Mouse (Mus musculus) forelimb bud, embryonic 11.5 days (tissue): ENCODE results near the gene Arhgef2.

Source experiments
- DNase-seq: peaks from one replicate; pipeline ENCODE4 v3.0.0-alpha.2; 2012; ENCODE audit warnings: low read depth, low spot score

Arhgef2 gene

DNA sequence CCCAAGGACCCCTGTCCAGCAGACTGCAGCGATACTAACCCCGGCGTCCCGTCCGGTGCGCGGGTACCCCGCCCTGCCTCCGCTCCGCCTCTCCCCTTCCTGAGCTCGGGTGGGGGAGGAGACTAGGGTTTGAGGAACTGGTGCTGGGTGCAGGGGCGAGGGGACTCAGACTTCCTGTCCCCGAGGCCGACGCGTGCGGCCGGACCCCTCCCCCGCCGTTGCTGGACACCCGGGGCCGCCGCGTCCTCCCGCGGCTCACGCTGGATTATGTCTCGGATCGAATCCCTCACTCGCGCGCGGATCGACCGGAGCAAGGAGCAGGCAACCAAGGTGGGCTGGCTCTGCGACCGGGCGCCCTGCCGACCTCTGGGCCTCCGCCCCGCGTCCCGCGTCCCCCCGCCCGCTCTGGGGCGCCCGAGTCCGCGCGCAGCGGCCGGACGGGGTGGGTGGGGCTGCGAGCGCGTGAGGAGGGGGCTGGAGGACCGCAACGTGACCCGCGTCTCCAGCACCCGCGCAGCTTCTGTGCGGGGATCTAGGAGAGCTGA lies 15.3 kb downstream of the Arhgef2 start:
- peak; percentile 73 for DNase-seq

DNA sequence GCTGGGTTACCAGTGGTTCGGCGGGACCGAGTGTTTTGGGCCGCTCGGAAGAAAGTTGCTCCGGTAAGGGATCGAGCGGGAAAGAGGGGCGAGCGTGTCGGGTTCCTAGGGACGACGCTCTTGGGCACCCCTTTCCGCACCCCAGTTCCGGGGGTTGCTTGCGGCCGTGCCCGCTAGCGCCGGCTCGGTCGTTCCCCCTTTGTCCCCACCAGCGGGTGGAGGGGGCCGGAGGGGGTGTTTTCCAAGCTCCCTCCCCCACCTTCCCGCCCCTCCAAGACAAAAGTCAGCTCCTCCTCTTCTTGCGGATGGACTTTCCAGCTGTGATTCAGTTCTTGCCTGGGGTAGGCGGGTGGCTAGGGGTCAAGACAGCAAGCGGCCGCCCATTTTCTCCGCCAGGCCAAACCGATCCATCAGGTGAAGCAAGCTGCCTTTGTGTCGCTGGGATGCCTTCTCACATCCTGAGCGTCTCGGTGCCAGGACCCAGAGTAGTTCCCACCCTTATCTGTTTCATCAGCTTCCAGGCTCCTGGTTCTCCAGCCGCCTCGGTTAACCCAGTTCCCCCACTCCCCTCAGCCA lies 15.9 kb downstream of the Arhgef2 start:
- DNase-seq: peak; percentile 59

DNA sequence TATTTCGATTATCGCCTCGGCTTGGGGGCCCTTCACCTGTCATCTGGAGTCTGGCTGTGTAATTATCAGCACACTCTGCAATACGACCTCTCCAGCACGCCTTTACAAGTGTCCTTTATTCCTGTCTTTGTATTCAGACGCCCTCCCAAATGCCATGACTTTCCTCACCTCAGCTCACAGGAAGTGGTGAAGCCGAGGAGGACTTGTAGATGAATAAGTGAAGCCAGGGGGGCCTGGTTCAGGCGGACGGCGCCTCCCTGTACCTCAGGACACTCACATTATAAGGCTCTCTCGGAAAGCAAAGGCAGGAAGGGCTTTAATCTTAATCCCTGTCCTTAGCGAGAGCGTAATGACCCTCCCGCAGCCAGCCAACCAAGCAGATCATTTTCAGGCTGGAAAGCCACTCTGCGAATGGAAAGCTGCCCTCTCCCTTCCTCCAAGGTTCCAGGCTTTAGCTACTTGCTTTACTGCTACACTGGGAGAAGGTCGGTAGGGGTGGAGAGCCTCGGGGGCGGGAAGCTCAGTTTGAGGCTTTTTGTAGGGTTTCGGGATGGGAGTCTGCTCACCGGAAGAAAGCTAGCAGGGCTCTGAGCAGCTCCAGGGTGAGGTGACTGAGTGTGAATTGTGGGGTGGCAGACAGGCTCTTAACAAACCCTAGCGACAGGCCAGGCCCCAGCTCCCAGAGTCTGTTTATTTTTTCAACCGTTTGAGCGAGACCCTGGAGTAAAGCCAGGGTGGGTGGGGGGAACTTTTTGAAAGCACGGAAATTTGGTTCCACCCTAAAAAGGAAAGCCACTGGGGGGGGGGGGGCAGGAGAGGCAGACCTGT lies 16.6 kb downstream of the Arhgef2 start:
- DNase-seq: peak; percentile 32

DNA sequence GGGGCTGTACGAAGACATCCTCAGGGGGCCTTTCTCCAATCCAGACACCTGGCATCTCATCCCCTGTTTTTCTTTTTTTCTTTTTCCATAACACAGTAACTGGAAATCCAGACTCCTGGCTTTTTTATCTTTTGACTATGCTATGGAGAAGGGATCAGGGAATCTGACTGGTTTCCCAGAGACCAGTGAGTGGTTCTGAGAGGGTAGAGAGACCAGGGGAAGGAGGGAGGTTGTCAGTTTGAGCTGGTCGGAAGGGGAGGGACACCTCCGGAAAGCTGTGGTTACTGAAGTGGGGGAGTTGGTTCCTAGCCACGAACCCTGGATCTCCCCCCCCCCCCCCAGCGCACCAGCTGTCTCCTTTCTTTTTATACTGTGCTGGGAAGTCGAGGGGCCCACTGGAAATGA lies 17.2 kb downstream of the Arhgef2 start:
- DNase-seq: no peak

DNA sequence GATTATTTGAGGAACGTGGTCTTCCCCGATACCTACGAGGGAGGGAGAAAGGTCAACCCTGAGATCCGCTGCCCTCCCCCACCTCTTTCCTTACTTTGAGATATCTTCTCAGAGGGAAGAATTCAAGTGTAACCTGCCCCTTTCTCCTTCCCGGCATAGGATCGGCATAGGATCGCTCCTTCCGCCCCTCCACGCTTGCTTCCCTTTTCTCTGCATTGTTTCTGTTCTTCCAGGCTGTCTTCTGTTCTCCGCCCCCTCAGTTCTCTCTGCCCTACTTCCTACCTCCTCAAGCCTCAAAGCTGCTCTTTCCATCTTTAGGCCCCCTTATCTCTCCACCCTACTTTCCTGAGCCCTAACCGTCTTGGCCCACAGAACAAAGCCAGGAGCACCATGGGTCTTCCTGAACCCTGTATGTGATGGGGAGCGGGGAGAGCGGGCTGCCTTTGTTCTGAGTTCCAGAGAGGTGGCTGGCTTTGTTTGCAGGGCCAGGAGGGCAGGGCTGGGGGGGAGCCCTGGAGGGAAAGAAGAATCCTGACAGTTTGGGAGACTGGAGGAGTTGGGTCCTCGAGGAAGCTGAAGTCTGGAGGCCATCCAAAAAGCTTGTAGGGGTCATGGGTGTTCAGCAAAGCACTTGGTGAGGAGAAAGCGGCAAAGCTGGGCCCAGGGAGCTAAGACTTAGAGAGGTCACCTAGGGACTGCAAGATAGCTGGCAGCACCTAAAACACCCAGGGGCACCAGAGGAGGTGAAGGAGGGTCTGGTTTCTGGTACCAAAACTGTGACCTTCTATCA lies 17.8 kb downstream of the Arhgef2 start:
- DNase-seq: no peak

DNA sequence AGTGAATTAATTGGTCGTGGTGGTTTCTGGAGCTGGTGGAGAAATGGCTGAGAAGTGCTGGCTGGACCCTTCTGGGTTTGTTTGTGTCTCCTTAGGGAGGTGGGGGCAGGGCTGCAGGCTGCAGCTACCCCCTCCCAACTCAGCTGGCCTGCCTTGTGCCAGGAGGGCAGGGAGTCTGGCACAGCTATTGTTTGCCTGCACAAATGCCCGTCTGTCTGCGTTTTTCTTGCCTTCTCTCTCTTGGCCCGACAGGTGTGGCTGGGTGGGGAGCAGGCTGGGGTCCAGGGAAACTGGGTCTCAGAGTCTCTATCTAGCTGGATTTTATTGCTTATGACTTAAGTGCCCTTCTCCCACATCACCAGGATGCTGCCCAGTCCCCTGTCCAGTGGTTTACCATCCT lies 18.6 kb downstream of the Arhgef2 start:
- no peak for DNase-seq

DNA sequence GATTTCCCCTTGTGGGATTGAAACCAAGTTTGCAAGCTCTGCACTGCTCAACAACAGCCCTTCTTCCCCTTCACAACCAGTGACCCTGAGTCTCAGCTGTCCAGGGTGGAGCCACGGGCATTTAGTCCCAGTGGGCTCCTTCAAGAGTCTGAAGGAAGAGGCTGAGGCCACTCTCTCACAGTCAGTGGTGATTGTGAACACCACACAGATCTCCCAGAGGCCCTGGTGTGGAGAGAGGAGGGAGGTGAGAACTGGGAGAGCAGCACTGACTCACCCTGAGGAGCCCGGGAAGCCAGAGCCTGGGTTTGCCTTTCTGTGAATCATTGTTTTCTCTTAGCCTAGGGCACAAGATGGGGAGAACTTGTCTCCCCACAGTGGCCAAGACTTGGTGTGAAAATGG lies 19.2 kb downstream of the Arhgef2 start:
- no peak for DNase-seq

DNA sequence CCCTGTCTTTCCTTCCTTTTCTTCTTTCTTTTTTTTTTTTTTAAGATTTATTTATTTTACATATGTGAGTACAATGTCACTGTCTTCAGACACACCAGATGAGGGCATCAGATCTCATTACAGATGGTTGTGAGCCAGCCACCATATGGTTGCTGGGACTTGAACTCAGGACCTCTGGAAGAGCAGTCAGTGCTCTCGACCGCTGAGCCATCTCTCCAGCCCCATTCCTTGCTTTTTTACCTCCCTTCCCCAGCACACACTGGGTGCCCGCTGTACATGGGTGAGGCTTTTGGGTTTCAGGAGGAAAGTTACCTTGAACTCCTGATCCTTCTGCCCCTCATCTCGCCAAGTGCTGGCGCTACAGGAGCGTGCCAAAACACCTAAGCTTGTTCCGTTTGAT lies 19.8 kb downstream of the Arhgef2 start:
- DNase-seq: no peak

DNA sequence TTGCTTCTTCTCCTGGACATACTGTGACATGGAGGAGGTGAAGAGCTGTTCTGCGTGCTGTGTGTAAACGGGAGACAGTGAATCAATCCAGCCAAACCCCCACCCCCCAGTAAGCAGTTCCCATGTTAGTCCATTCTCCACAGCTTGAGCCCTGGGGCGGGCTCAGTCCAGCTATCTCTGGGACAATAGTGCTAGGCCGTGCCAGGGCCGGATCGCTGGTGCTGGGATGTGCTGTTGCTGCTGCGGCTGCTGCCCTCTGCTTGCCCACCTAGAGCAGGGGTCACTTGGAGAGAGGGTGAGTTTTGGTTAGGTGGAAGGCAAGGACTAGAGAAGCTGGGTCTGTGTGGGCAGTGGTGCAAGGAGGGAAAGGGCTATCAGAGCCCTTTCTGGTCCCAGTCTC lies 20.6 kb downstream of the Arhgef2 start:
- DNase-seq: no peak

DNA sequence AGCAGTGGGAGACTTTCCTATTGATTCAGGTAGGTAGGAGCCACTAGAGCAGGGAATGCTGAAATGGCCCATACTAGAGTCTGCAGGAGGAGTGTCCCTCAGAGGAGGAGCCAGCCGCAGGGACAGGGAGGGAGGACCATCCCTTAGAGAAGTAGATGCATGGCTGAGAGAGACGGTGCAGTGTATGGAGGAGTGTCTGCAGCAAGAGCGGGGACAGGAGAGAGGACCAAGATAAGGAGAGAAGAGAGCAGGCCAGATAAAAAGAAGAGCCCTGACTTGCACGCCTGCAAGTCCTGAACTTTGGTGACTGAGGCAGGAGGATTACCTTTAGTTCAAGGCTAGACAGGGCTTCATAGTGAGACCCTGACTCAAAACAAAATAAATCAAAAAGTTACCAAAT lies 21.3 kb downstream of the Arhgef2 start:
- no peak for DNase-seq

DNA sequence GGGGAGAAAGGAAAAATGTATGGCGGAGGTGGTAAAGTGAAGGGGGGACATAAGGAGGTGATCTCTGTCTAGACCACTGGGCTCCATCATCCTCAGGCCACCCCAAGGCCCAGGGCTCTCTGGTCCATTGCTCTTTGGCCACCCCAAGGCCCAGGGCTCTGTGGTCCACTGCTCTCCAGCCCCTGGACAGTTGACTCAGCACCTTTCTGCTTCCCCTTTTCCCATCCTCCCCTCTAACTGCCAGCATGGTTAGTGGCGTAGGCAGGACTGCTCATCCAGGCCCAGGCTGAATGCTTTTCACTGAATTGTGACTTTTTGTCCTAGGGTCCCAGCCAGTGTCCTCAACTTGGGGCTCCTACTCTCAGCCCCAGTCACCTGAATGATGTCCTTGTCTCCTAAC lies 21.8 kb downstream of the Arhgef2 start:
- no peak for DNase-seq

DNA sequence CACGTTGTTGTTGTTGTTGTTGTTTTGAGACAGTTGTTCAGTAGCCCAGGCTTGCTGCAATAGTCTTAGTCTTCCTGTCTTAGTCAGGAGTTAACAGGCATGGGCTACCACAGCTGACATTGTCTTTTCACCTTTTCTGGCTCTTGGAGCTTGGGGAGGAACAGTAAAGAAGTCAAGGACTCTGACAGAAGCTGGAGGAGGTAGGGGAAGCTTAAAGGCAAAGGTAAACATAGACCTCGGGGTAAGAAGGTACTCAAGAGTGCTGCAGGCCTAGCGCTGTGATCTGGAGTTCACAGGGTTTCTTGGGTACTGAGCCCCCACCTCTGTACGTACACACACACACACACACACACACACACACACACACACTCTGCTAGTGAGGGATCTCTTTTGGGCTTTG lies 23.0 kb downstream of the Arhgef2 start:
- no peak for DNase-seq

DNA sequence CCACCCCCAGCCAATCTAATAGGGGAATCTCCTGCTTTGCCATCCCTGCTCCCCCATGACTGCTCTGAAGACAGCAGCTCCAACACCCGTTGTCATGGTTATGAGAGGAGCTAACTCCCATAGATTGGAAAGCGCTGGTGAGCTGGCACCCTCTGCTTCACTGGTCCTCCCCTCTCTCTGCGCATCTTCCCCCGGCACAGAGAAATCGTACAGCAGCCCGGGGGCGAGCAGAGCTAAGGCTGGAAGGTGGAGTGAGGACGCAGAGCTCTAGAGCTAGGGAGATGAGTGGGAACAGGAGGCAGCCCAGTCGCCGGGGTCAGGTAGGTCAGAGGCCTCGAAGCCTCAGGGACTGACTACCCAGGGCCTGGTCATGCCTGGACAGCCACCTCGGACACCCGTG lies 23.5 kb downstream of the Arhgef2 start:
- no peak for DNase-seq

DNA sequence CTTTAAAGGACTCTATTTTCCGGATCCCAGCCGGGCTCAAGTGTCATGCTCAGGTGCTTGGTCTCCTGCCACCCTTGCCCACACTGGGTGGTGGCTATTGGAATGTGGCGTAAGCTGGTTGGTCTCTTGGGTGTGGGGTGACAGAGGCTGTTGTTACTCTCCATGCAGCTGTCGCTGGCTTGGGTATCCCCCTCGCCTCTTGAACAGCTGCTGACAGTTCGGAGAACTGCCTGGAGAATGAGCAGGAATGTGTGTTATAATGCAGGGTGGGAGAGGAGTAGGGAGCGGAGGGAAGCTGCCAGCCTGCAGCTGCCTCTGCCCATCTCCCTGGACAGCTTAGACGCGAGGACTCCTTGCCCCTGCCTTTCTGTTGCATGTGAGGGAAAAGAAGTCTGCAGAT lies 24.3 kb downstream of the Arhgef2 start:
- DNase-seq: no peak

DNA sequence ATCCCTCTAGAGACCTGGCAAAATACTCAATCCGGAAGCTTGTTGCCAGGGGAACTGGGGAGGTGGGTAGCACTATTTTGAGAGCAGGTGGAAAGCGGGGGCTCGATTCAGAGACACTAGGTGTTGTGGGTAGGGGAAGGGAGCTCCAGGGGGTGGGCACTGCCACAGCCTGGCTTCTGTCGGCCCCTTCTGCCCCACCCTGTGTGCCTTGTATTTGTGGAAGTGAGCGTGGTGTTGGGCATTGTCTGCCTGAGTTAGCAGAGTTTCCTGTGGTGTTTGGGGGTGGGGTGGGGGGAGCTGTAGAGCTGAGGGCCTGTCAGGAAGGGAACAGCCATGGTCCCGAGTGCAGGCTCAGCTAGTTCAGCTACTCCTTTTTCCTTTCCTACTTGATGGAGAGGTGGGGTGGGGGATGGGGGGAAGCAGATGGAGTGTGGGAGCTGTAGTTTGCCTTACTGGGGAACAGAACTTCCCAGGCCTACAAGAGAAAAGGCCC lies 25.1 kb downstream of the Arhgef2 start:
- DNase-seq: no peak

DNA sequence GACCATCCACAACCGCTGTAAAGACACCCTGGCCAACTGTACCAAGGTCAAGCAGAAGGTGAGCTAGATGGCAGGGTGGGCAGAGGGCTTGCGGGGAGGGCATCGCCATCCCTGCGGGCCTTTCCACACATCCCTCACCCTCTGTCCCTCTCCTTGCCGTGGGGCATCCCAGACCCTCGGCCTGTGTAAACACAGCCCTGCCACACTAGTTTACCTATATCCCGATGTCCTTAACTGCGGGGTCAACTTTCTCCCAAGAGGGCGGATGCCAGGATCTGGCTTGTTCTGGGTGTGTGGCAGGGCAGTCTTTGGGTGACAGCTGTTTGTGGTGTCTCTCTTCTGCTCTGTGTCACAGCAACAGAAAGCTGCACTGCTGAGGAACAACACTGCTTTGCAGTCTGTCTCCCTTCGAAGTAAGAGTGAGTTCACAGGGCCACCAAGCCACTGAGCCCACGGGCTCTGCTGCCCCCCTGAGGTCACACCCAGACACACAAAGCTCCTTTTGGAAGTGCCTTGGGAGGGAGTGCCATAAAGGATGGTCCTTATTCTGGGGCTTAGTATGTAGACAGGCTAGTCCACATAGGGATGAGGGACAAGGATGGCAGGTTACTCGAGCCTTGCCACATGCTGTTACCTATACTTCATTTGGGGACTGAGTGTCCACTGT lies 26.3 kb downstream of the Arhgef2 start:
- no peak for DNase-seq

DNA sequence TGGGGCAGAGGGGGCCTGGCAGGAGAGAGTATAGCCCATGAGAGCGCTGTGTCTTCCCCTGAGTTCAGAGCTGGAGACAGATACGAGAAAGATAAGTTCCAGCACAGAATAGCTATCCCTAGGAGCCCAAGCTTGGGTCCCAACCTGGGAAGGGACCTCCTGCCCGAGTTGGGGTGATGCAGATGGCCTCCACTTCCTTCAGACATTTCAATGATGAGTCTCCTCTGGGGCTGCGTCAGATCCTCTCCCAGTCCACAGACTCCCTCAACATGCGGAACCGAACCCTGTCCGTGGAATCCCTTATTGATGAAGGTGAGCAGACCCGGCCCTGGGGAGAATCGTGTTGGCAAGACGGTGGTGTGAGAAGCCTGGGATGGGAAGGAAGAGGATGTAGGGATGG lies 27.3 kb downstream of the Arhgef2 start:
- no peak for DNase-seq

DNA sequence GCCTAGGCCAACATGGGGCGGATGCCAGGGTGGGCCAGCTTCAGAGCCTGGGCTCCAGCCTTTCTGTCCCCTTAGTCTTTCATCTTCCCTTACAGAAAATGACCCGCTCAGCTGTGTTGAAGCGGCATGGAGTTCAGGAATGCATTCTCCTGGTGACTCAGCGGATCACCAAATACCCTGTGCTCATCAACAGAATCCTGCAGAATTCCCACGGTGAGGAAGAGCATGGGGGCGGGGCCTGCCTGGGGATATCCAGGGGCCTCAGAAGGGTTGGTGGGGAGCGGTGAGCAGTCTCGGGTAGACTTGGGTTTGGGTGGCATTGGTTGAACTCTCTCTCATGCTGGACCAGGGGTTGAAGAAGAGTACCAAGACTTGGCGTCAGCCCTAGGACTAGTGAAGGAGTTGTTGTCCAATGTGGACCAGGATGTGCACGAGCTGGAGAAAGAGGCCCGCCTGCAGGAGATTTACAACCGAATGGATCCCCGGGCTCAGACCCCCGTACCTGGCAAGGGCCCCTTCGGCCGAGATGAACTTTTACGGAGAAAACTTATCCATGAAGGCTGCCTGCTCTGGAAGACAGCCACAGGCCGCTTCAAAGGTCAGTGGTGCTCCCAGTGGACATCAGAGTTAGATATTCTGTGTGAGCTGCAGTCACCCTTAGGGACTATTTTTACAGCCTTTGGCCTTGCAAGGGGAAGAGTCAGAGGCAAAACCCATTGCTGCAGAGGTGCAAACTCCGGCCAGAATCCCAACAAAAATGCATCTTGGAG lies 29.9 kb downstream of the Arhgef2 start:
- no peak for DNase-seq

DNA sequence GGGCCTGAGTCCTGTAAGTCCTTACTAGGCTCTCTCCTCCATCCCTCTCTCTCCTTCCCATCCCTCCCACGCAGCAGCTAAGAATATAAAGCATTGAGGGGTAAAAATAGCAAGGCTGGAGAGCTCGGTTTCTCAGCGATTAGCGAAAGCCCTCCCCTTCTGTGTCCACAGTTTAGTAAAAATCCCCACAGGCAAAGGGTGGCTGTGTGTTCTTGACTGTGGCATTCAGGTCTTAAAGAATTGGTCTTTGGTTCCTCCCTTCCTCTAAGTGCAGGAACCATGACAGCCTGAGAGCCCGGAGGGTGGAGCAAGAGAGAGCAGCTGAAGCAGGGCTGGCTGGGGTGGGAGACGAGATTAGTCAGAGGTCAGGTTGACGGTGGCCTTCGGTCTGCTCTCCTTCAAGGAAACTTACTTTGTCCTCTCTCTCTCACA lies 30.8 kb downstream of the Arhgef2 start:
- no peak for DNase-seq

DNA sequence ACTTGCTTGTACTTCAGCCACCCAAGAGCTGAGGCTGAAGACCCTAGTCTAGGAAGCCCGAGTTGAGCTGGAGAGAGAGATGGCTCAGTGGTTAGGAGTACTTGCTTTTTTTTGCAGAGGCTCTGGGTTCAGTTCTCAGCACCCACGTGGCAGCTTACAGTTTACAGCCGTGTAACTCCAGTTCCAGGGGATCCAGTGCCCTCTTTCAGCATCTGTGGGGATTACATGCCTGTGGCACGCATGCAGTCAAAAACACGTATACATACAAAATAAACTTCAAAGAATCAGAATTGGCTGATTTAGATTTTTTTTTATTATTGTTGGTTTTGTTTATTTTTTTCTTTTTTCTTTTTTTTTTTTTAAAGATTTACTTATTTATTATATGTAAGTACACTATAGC lies 31.4 kb downstream of the Arhgef2 start:
- no peak for DNase-seq

DNA sequence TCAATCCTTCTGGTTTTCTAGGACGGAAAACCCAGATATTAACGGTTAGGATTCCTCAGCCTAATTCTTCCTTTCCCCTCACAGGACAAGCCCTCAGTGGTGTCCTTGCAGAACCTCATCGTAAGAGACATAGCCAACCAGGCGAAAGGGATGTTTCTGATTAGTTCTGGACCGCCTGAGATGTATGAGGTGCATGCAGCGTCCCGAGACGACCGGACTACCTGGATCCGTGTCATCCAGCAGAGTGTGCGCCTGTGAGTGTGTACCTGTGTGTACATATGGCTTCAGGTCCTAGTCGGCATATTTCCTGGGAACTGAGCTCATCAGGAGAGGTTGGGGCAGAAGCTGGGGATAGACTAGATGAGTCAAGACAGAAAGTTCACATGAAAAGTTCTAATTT lies 33.5 kb downstream of the Arhgef2 start:
- DNase-seq: no peak
